Mouse (Mus musculus) adrenal gland, adult (tissue): ENCODE measurements around the gene Dock1.

Source experiments
- DNase-seq, 2 experiments: peaks; one replicate each; pipeline ENCODE4 v3.0.0; 2022 to 2023; ENCODE audit warnings: low spot score in 1 of 2; ENCODE audit not compliant: inconsistent age in 2 of 2

Dock1 gene

GRCm38 (mm10) chr7:134670312-134671002 is at the start of gene Dock1:
Gene Dock1 (plus strand): TSS chr7:134670654.
- DNase-seq, result peak; percentile 87 to 94

GRCm38 (mm10) chr7:134627906-134628305 is 42.5 kb upstream of the Dock1 start:
- peak; percentile 72 to 75 for DNase-seq

- DNase-seq, result peak in 1 of 2 experiments; percentile 34
Observed at GRCm38 (mm10) chr7:134650246-134650830, 20.1 kb upstream of the Dock1 start.

GRCm38 (mm10) chr7:134651071-134651470 is 19.4 kb upstream of the Dock1 start:
- DNase-seq, result no peak

GRCm38 (mm10) chr7:134663241-134663640 is 7.2 kb upstream of the Dock1 start:
- DNase-seq, result no peak

- peak; percentile 85 to 94 for DNase-seq
Observed at GRCm38 (mm10) chr7:134665642-134666282, 4.7 kb upstream of the Dock1 start.

- peak; percentile 90 to 94 for DNase-seq
Observed at GRCm38 (mm10) chr7:134667271-134667702, 3.2 kb upstream of the Dock1 start.

- peak in 1 of 2 experiments; percentile 58 for DNase-seq
Observed at GRCm38 (mm10) chr7:134669474-134670311, 761 bp upstream of the Dock1 start.

GRCm38 (mm10) chr7:134671003-134671461 is 578 bp downstream of the Dock1 start:
- peak; percentile 61 to 84 for DNase-seq

GRCm38 (mm10) chr7:134671467-134671901 is 1.0 kb downstream of the Dock1 start:
- peak; percentile 70 to 91 for DNase-seq

- DNase-seq, result peak in 1 of 2 experiments; percentile 64
Observed at GRCm38 (mm10) chr7:134673135-134673534, 2.7 kb downstream of the Dock1 start.

- DNase-seq, result peak; percentile 59 to 89
Observed at GRCm38 (mm10) chr7:134673952-134674351, 3.5 kb downstream of the Dock1 start.

- DNase-seq, result peak; percentile 27 to 64
Observed at GRCm38 (mm10) chr7:134677852-134678251, 7.4 kb downstream of the Dock1 start.

- peak; percentile 80 to 90 for DNase-seq
Observed at GRCm38 (mm10) chr7:134679314-134680158, 9.1 kb downstream of the Dock1 start.

- peak in 1 of 2 experiments; percentile 66 for DNase-seq
Observed at GRCm38 (mm10) chr7:134680161-134680560, 9.7 kb downstream of the Dock1 start.

- DNase-seq, result peak in 1 of 2 experiments; percentile 55
Observed at GRCm38 (mm10) chr7:134681729-134682527, 11.5 kb downstream of the Dock1 start.

GRCm38 (mm10) chr7:134688332-134688731 is 17.9 kb downstream of the Dock1 start:
- DNase-seq, result peak; percentile 80 to 95

GRCm38 (mm10) chr7:134690118-134690517 is 19.7 kb downstream of the Dock1 start:
- no peak for DNase-seq

- DNase-seq, result peak in 1 of 2 experiments; percentile 58
Observed at GRCm38 (mm10) chr7:134690806-134691205, 20.4 kb downstream of the Dock1 start.
